Mouse (Mus musculus) liver, embryonic 14.5 days (tissue): ENCODE results near the gene Sesn1.

Source experiments
- CTCF ChIP-seq: IDR thresholded peaks from 2 replicates; pipeline ENCODE4 v1.5.1; 2016; ENCODE audit warnings: antibody characterized with exemption, low read depth, control low read depth
- EP300 ChIP-seq: IDR thresholded peaks from 2 replicates; pipeline ENCODE4 v1.6.1; 2016; ENCODE audit warnings: antibody characterized with exemption, low read depth

DNA sequence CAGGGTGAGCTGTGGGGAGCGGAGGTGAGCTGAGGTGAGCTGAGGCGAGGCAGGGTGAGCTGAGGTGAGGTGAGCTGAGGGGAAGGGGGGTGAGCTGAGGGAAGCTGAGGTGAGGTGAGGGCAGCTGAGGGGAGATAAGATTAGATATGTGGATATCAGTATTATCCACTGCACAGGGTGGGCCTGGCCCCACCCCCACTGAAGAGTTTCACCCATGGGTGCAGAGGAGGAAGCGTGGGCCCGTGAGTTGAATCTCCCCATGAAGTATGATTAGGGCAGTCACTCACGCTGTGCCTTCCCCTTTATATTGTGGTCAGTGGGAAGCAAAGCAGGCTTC lies 143.8 kb downstream of the Sesn1 start:
- no peak for TF ChIP-seq CTCF
- TF ChIP-seq EP300, result no peak
